18 mouse cellular contexts compared by ENCODE assay signal in genomic region chr6:103999186-103999585, GRCm38 (mm10).
DNase-seq lines count a peak whose midpoint lies in the region; TF ChIP-seq lines count a peak whose summit lies in the region.
"Had no signal": no experiment of that assay in that cellular context is flagged by ENCODE, and none has a peak within 500 bp of the region (broad histone marks: within the 10 kb centered on the region; RNA-seq: fewer than 3 reads in every experiment).

No protein-coding gene starts in this region.

- no peak for TF ChIP-seq POLR2A in brain, embryonic 14.5 days (IDR thresholded peaks at IDR 0.05; ENCODE audit: borderline replicate concordance, extremely low read depth, insufficient read depth, insufficient read length, poor library complexity, severe bottlenecking)

- peak; percentile 52 to 53 for DNase-seq in cerebellum, postnatal 10 days
- DNase-seq in cerebellum, adult 11-12 months = no peak
- DNase-seq in cerebellum, postnatal 14 days = peak; percentile 6 to 23
- no peak for DNase-seq in cerebellum, postnatal 4 days (ENCODE audit: low spot score in 2 of 2)
- peak; percentile 2 for DNase-seq in left cerebral cortex, postnatal 4 days
- no peak for DNase-seq in left cerebral cortex, adult 8-10 months (ENCODE audit: low spot score in 2 of 2)
- DNase-seq in brain, embryonic 14.5 days (ENCODE audit: low read depth) = peak; percentile 12
- no peak for DNase-seq in layer of hippocampus, adult 18-20 months (ENCODE audit: low spot score in 2 of 2)
- DNase-seq: adrenal gland, adult 2 months; adrenal gland, adult 8-10 months; adrenal gland, postnatal 10 days; adrenal gland, postnatal 14 days; adrenal gland, postnatal 25 days; adrenal gland, postnatal 36 days; B cell, adult 2 months; cerebellum, adult 11 months; cerebellum, adult 18-20 months; cerebellum, adult 2 months had no signal

- no peak for TF ChIP-seq CTCF in brain, embryonic 14.5 days (IDR thresholded peaks at IDR 0.05; ENCODE audit: borderline replicate concordance, extremely low read depth, insufficient read depth, insufficient read length)

- intact Hi-C loops in left cerebral cortex, postnatal 4 days (cut with DNase I) = no loop called here

Comparison
In these comparisons a context has a peak if more than half of its experiments do, and no peak if none do; other contexts are left out.
1. DNase-seq: peak in cerebellum, postnatal 10 days (2 of 2), cerebellum, postnatal 14 days (2 of 2), left cerebral cortex, postnatal 4 days (single experiment) and brain, embryonic 14.5 days (single experiment); none in cerebellum, adult 11-12 months (single experiment), cerebellum, postnatal 4 days (0 of 2), left cerebral cortex, adult 8-10 months (0 of 2) and layer of hippocampus, adult 18-20 months (0 of 2).